Mouse (Mus musculus) retina, postnatal 1 day (tissue): Measurements from ENCODE around the gene Olfr31.
A peak's percentile ranks its signal among the peaks of the same experiment; 100 is the strongest.

Experiments
- DNase-seq: peaks from one replicate; pipeline ENCODE4 v3.0.0-alpha.2; 2012

The Olfr31 gene

GRCm38 (mm10) chr14:14322528-14322927 lies at the start of gene Olfr31:
Gene Olfr31 (plus strand): TSS chr14:14322828.
- no peak for DNase-seq

- no peak for DNase-seq
These were observed 28.2 kb upstream of the Olfr31 start for GRCm38 (mm10) chr14:14294426-14294825.

DNA sequence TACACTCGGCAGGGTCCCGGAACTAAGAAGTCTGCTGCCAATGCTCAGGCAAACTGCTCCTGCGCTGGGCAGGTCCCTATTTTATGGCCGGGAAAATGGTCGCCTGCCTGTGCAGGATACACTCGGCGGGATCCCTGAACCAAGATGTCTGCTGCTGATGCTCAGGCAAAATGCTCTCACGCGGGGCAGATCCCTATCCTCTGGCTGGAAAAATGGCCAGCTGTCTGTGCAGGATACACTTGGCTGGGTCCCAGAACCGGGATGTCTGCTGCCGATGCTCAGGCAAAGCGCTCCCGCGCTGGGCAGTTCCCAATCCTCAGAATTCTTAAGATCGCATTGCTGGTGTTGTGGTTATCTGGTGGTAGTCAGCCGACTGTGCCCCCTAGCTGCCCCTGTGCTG lies 13.7 kb upstream of the Olfr31 start:
- no peak for DNase-seq

DNA sequence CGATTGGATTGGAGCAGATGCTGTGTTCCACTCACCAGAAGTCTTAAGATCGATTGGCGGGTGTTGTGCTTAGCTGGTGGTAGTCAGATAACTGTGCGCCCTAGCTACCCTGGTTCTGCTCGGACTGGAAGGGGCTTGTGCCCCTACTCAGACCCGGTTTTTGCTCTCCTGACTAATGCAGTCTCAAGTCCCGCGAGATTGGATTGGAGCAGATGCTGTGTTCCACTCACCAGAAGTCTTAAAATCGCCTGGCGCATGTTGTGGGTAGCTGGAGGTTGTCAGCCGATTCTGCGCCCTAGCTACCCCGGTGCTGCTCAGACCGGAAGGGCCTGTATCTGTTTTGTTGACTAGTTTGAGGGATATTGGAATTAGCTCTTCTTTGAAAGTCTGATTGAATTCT lies 13.2 kb upstream of the Olfr31 start:
- DNase-seq, result no peak

DNA sequence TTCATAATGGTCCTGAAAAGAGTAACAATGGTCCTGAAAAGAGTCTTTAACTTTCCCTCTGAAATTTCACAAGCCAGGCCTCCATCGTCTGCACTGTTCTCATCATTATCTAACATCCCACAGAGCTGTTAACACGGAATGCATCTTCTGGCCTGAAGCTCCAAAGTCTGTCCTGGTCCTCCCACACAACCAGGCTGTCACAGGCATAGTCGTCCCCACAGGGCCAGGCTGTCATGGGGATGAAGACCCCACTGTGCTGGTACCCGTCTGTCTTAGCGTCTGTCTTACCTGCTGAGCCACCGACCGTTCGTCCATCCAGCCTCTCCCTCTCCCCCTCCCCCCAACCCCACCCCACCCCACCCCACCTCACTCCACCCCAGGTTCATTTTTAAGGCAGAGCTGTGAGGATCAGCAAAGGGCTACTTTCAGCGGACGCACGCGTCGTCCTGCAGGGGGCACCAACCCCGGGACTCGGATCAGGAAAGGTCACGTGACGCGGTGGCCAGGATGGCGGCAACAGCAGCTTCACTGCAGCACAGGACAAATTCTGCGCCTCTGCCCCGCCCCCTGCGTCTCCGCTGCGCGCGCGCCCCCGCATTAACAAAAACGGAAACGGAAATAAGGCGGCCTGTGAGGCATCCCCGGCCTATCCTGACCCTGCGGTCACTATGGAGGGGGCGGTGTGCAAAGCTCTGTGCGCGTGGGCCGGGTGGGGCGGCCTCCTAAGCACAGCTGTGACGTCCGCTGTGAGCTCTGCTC lies 22.7 kb downstream of the Olfr31 start:
- DNase-seq, result peak; percentile 96

- DNase-seq, result peak; percentile 87
These were observed 23.6 kb downstream of the Olfr31 start, which contains the start of gene Il3ra for GRCm38 (mm10) chr14:14345948-14346812. Gene Il3ra (plus strand): TSS chr14:14346275.

GRCm38 (mm10) chr14:14346813-14347100 lies 24.1 kb downstream of the Olfr31 start:
- no peak for DNase-seq

DNA sequence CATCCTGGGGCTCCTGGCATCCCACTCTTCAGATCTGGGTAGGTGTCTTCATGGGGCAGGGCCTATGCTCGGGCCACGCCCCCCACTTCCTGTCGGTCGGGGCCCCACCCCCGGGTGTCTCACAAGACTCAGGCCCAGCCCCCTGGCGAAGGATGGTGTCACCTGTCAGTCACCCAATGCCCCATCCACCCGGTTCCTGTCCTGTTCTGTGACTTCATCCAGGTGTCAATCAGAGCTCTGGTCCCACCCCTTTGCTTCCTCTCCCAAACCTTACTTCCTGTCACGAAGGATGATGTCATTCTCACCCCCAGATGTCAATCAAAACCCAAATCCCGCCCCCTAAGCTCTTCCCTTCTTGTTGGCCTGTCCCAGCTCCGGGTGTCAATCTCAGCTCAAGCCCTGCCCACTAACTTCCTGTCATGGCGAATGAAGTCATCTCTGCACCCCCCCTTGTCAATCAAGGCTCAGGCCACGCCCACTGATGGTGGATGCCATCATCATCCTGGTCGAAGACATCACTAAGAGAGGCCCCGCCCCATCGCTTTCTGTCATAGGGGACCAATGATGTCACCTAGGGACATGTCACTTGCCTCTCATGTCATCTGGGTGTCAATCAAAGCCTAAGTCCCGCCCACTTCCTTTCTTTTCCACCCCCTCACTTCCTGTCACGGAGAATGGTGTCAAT lies 24.7 kb downstream of the Olfr31 start:
- DNase-seq, result peak; percentile 72

GRCm38 (mm10) chr14:14347836-14348621 lies 25.4 kb downstream of the Olfr31 start:
- peak; percentile 83 for DNase-seq

GRCm38 (mm10) chr14:14348674-14349401 lies 26.2 kb downstream of the Olfr31 start:
- DNase-seq, result no peak

- peak; percentile 52 for DNase-seq
These were observed 27.0 kb downstream of the Olfr31 start for GRCm38 (mm10) chr14:14349485-14350262.

- peak; percentile 25 for DNase-seq
These were observed 27.9 kb downstream of the Olfr31 start for GRCm38 (mm10) chr14:14350263-14351147.

- DNase-seq, result no peak
These were observed 28.5 kb downstream of the Olfr31 start for GRCm38 (mm10) chr14:14351148-14351455.

GRCm38 (mm10) chr14:14351721-14352590 lies 29.3 kb downstream of the Olfr31 start:
- DNase-seq, result peak; percentile 56

GRCm38 (mm10) chr14:14352606-14353005 lies 30.0 kb downstream of the Olfr31 start:
- DNase-seq, result peak; percentile 63

DNA sequence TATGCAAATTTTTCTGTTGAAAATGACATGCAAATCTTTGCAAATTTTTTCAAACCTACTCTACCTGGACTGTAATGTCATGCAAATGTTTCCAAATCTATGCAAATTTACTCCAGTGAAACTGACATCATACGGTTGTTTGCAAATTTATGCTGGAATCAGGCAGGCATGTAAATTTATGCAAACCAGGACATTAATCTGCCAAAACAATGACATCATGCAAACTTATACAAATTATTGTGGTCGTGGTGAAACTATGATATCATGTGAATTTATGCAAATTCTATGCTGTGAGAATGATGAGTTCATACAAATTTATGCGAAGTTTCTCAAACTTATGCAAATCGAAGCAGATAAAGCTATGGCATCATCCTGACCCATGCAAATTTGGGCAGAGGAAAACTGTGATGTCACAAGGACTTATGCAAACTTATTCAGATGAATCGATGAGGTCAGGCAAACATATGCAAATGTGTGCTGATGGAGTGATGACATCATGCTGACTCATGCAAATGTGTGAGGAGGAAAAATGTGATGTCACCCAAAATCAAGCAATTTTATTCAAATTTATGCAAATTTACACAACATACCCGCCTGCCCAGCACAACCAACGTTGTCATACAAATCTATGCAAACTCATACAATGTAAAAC lies 30.6 kb downstream of the Olfr31 start:
- peak; percentile 55 for DNase-seq

GRCm38 (mm10) chr14:14353740-14354510 lies 31.3 kb downstream of the Olfr31 start:
- peak; percentile 42 for DNase-seq
